Mouse (Mus musculus): ENCODE results near the gene Gm45711.
"Not testable (repeated sequence)": the region's sequence is repeated elsewhere in the genome, so short reads cannot be mapped to it uniquely, and the experiment has no call there.

Gm45711 gene

GRCm38 (mm10) chr8:104321267-104321666, 11.4 kb upstream of the Gm45711 start, which contains the start of gene Gm11020:
TSS of gene Gm11020 (plus strand) at chr8:104321567.
- not testable (repeated sequence) for DNase-seq (ENCODE audit: extremely low spot score)

GRCm38 (mm10) chr8:104313311-104313710, 3.4 kb upstream of the Gm45711 start:
- DNase-seq (ENCODE audit: extremely low spot score), result no peak

- DNase-seq (ENCODE audit: extremely low spot score), result not testable (repeated sequence)
These were observed 2.1 kb upstream of the Gm45711 start for GRCm38 (mm10) chr8:104312023-104312422.

GRCm38 (mm10) chr8:104308341-104308740, 1.5 kb downstream of the Gm45711 start:
- not testable (repeated sequence) for DNase-seq (ENCODE audit: extremely low spot score)

- no peak for DNase-seq (ENCODE audit: extremely low spot score)
These were observed 4.9 kb downstream of the Gm45711 start for GRCm38 (mm10) chr8:104304962-104305361.

- DNase-seq (ENCODE audit: extremely low spot score), result not testable (repeated sequence)
These were observed 7.3 kb downstream of the Gm45711 start for GRCm38 (mm10) chr8:104302536-104302935.

- DNase-seq (ENCODE audit: extremely low spot score), result peak; percentile 35
These were observed 8.3 kb downstream of the Gm45711 start for GRCm38 (mm10) chr8:104301577-104301976.

GRCm38 (mm10) chr8:104294396-104294795, 15.5 kb downstream of the Gm45711 start:
- DNase-seq (ENCODE audit: extremely low spot score), result no peak

GRCm38 (mm10) chr8:104293081-104293480, 16.8 kb downstream of the Gm45711 start, which contains the start of gene Cmtm2a:
TSS of gene Cmtm2a (minus strand) at chr8:104293181.
- not testable (repeated sequence) for DNase-seq (ENCODE audit: extremely low spot score)

GRCm38 (mm10) chr8:104268937-104269440, 40.9 kb downstream of the Gm45711 start:
- no peak for DNase-seq (ENCODE audit: extremely low spot score)

- no peak for DNase-seq (ENCODE audit: extremely low spot score)
These were observed 41.5 kb downstream of the Gm45711 start for GRCm38 (mm10) chr8:104268368-104268767.

- DNase-seq (ENCODE audit: extremely low spot score), result not testable (repeated sequence)
These were observed 45.5 kb downstream of the Gm45711 start for GRCm38 (mm10) chr8:104264271-104264935.

- DNase-seq (ENCODE audit: extremely low spot score), result not testable (repeated sequence)
These were observed 48.1 kb downstream of the Gm45711 start for GRCm38 (mm10) chr8:104261802-104262201.

- DNase-seq (ENCODE audit: extremely low spot score), result peak; percentile 9
These were observed 56.9 kb downstream of the Gm45711 start for GRCm38 (mm10) chr8:104253016-104253415.

GRCm38 (mm10) chr8:104251461-104251860, 58.4 kb downstream of the Gm45711 start:
- peak; percentile 28 for DNase-seq (ENCODE audit: extremely low spot score)

- DNase-seq (ENCODE audit: extremely low spot score), result peak; percentile 88
These were observed 59.2 kb downstream of the Gm45711 start, which contains the start of gene Cklf for GRCm38 (mm10) chr8:104250439-104251367. TSS of gene Cklf (plus strand) at chr8:104250861.

GRCm38 (mm10) chr8:104249442-104249996, 60.4 kb downstream of the Gm45711 start:
- DNase-seq (ENCODE audit: extremely low spot score), result no peak

- DNase-seq (ENCODE audit: extremely low spot score), result peak; percentile 84
These were observed 61.6 kb downstream of the Gm45711 start, which contains the start of gene Tk2 for GRCm38 (mm10) chr8:104248276-104248675. TSS of gene Tk2 (minus strand) at chr8:104248558.

- DNase-seq (ENCODE audit: extremely low spot score), result no peak
These were observed 62.0 kb downstream of the Gm45711 start for GRCm38 (mm10) chr8:104247908-104248275.

GRCm38 (mm10) chr8:104247054-104247907, 62.6 kb downstream of the Gm45711 start:
- no peak for DNase-seq (ENCODE audit: extremely low spot score)

GRCm38 (mm10) chr8:104246621-104247020, 63.3 kb downstream of the Gm45711 start:
- no peak for DNase-seq (ENCODE audit: extremely low spot score)

Data from embryo, embryonic 9.5 days (tissue).